Mouse (Mus musculus) E14TG2a.4 (cell line): ENCODE results near the gene Ugp2.
A peak's percentile ranks its signal among the peaks of the same experiment; 100 is the strongest.

Experiments
- H3K27me3 ChIP-seq: 2 replicates; pipeline ENCODE4 v1.6.1; 2014; ENCODE audit warnings: low read length, control low read depth; ENCODE audit not compliant: insufficient read depth
- H3K36me3 ChIP-seq: 2 replicates; pipeline ENCODE4 v1.6.1; 2014; ENCODE audit warnings: low read length, control low read depth; ENCODE audit not compliant: insufficient read depth
- H3K4me1 ChIP-seq: replicated peaks from 2 replicates; pipeline ENCODE4 v1.6.1; 2014; ENCODE audit warnings: low read depth, low read length, control low read depth
- H3K4me3 ChIP-seq: replicated peaks from 2 replicates; pipeline ENCODE4 v1.5.1; 2014; ENCODE audit warnings: mild to moderate bottlenecking, low read length
- H3K9me3 ChIP-seq: 2 replicates; pipeline ENCODE4 v1.6.1; 2014; ENCODE audit warnings: low read length, control low read depth
- CTCF ChIP-seq: conservative IDR thresholded peaks from 2 replicates; pipeline ENCODE4 v1.5.1; 2014; ENCODE audit warnings: low read length
- NANOG ChIP-seq: IDR thresholded peaks from 2 replicates; pipeline ENCODE4 v1.6.1; 2014; ENCODE audit warnings: borderline replicate concordance, low read length, mixed read lengths
- POU5F1 ChIP-seq: IDR thresholded peaks from 2 replicates; pipeline ENCODE4 v1.6.1; 2014; ENCODE audit warnings: low read length, borderline replicate concordance

The Ugp2 gene

GRCm38 (mm10) chr11:21371122-21371806 is at the start of gene Ugp2:
TSS of gene Ugp2 (minus strand) at chr11:21371201.
- Histone ChIP-seq H3K9me3 (no peaks in the 10 kb centered on the region), H3K4me3 (peak within 1 kb of the TSS; percentile 94), H3K36me3 (no peaks in the 10 kb centered on the region), H3K4me1 (peaks cover 16% of the 10 kb centered on the region), H3K27me3 (peaks cover 13% of the 10 kb centered on the region)
- TF ChIP-seq POU5F1 (no peak), NANOG (no peak)

GRCm38 (mm10) chr11:21414911-21415381 is 43.9 kb upstream of the Ugp2 start:
- no peak overlapping the region for H3K4me3 ChIP-seq
- TF ChIP-seq CTCF (no peak), NANOG (no peak), POU5F1 (no peak)
- H3K9me3 ChIP-seq = peaks cover 27% of the 10 kb centered on the region
- no peaks in the 10 kb centered on the region for H3K27me3 ChIP-seq
- no peaks in the 10 kb centered on the region for H3K36me3 ChIP-seq
- H3K4me1 ChIP-seq = no peaks in the 10 kb centered on the region

GRCm38 (mm10) chr11:21406668-21407067 is 35.7 kb upstream of the Ugp2 start:
- Histone ChIP-seq H3K36me3 (no peaks in the 10 kb centered on the region), H3K9me3 (peaks cover 6% of the 10 kb centered on the region), H3K4me1 (no peaks in the 10 kb centered on the region), H3K4me3 (no peak overlapping the region), H3K27me3 (no peaks in the 10 kb centered on the region)
- TF ChIP-seq CTCF = no peak
- TF ChIP-seq NANOG = no peak
- no peak for TF ChIP-seq POU5F1

GRCm38 (mm10) chr11:21406141-21406540 is 35.1 kb upstream of the Ugp2 start:
- H3K4me1 ChIP-seq = no peaks in the 10 kb centered on the region
- H3K36me3 ChIP-seq = no peaks in the 10 kb centered on the region
- no peak for TF ChIP-seq CTCF
- 0 out of 2 replicates have a peak, but pooled peaks cover 3% of the 10 kb centered on the region for H3K9me3 ChIP-seq
- H3K27me3 ChIP-seq = no peaks in the 10 kb centered on the region
- H3K4me3 ChIP-seq = no peak overlapping the region

GRCm38 (mm10) chr11:21403877-21404276 is 32.9 kb upstream of the Ugp2 start:
- Histone ChIP-seq H3K4me3 (no peak overlapping the region), H3K4me1 (no peaks in the 10 kb centered on the region), H3K36me3 (no peaks in the 10 kb centered on the region), H3K9me3 (no peaks in the 10 kb centered on the region), H3K27me3 (no peaks in the 10 kb centered on the region)
- TF ChIP-seq POU5F1 (no peak), CTCF (no peak), NANOG (no peak)

- TF ChIP-seq CTCF = no peak
- Histone ChIP-seq H3K4me1 (no peaks in the 10 kb centered on the region), H3K36me3 (no peaks in the 10 kb centered on the region), H3K4me3 (no peak overlapping the region), H3K9me3 (no peaks in the 10 kb centered on the region), H3K27me3 (no peaks in the 10 kb centered on the region)
Observed at GRCm38 (mm10) chr11:21402481-21403254, 31.7 kb upstream of the Ugp2 start.

GRCm38 (mm10) chr11:21401248-21401647 is 30.2 kb upstream of the Ugp2 start:
- H3K36me3 ChIP-seq = no peaks in the 10 kb centered on the region
- TF ChIP-seq CTCF = no peak
- no peak for TF ChIP-seq NANOG
- TF ChIP-seq POU5F1 = no peak
- no peaks in the 10 kb centered on the region for H3K9me3 ChIP-seq
- H3K27me3 ChIP-seq = no peaks in the 10 kb centered on the region
- H3K4me1 ChIP-seq = no peaks in the 10 kb centered on the region
- no peak overlapping the region for H3K4me3 ChIP-seq

GRCm38 (mm10) chr11:21399186-21399681 is 28.2 kb upstream of the Ugp2 start:
- Histone ChIP-seq H3K27me3 (no peaks in the 10 kb centered on the region), H3K36me3 (no peaks in the 10 kb centered on the region), H3K9me3 (peaks cover 4% of the 10 kb centered on the region; the same call in 1 of the 2 replicates), H3K4me1 (no peaks in the 10 kb centered on the region), H3K4me3 (no peak overlapping the region)
- no peak for TF ChIP-seq POU5F1
- TF ChIP-seq NANOG = no peak
- TF ChIP-seq CTCF = no peak

GRCm38 (mm10) chr11:21398464-21398863 is 27.5 kb upstream of the Ugp2 start:
- Histone ChIP-seq H3K27me3 (no peaks in the 10 kb centered on the region), H3K36me3 (no peaks in the 10 kb centered on the region), H3K4me3 (no peak overlapping the region), H3K4me1 (no peaks in the 10 kb centered on the region), H3K9me3 (peaks cover 8% of the 10 kb centered on the region; the same call in 1 of the 2 replicates)
- TF ChIP-seq NANOG = no peak
- TF ChIP-seq POU5F1 = no peak
- no peak for TF ChIP-seq CTCF
